20 mouse cellular contexts compared by ENCODE assay signal in the genomic region with DNA sequence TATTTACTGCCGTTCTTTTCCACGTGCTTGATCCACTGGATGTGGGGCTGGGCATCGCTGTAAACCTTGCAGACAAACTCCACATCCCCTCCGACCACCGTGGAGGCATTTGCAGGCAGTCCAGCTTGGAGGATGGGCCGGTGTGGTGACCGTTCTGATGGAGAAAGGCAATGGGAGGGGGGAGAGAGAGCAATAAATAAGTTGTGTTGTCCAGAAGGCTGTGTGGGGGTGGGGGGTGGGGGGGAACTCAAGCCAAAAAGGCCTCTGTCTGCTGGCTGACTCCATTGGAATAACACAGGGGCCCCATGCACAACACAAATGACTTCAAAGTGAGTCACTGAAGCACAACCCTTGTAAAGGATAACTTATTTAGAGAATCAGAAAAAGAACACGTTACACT.
A peak's percentile ranks its signal among the peaks of the same experiment; 100 is the strongest.
DNase-seq lines count a peak whose midpoint lies in the region; ATAC-seq and TF ChIP-seq lines count a peak whose summit lies in the region.
"Had no signal": no experiment of that assay in that cellular context is flagged by ENCODE, and none has a peak within 500 bp of the region (broad histone marks: within the 10 kb centered on the region; RNA-seq: fewer than 3 reads in every experiment).

No protein-coding gene starts in this region.

- H3K4me3 ChIP-seq in forebrain, embryonic 10.5 days = no peak overlapping the region
- no peak overlapping the region for H3K4me3 ChIP-seq in forebrain, embryonic 15.5 days
- H3K4me3 ChIP-seq in kidney, postnatal 0 days (replicated peaks; ENCODE audit: low read depth, low read length) = no peak overlapping the region
- H3K4me3 ChIP-seq in embryonic fibroblast, embryonic 13.5 days (ENCODE audit: insufficient read depth, low read length) = no peak overlapping the region
- no peak overlapping the region for H3K4me3 ChIP-seq in heart, embryonic 11.5 days (ENCODE audit: low read depth, low read length)
- H3K4me3 ChIP-seq: embryonic facial prominence, embryonic 13.5 days; heart, embryonic 10.5 days; heart, embryonic 15.5 days had no signal

- no peaks in the 10 kb centered on the region for H3K27me3 ChIP-seq in forebrain, embryonic 10.5 days (ENCODE audit: poor library complexity, severe bottlenecking)
- no peaks in the 10 kb centered on the region for H3K27me3 ChIP-seq in forebrain, embryonic 15.5 days
- H3K27me3 ChIP-seq in kidney, postnatal 0 days (ENCODE audit: insufficient read depth, low read length) = no peaks in the 10 kb centered on the region
- no peaks in the 10 kb centered on the region for H3K27me3 ChIP-seq in heart, embryonic 11.5 days (ENCODE audit: control insufficient read depth, insufficient read depth, low read length)
- H3K27me3 ChIP-seq: embryonic facial prominence, embryonic 13.5 days; heart, embryonic 15.5 days had no signal

- 0 out of 2 replicates have a peak overlapping the region, but pooled peaks have one; percentile 12 for H3K27ac ChIP-seq in forebrain, embryonic 10.5 days
- no peak overlapping the region for H3K27ac ChIP-seq in forebrain, embryonic 15.5 days (replicated peaks)
- H3K27ac ChIP-seq in kidney, postnatal 0 days = 0 out of 2 replicates have a peak overlapping the region, but pooled peaks have one; percentile 13
- H3K27ac ChIP-seq in embryonic fibroblast, embryonic 13.5 days (ENCODE audit: insufficient read depth, low read length) = peak overlapping the region; percentile 83
- H3K27ac ChIP-seq in heart, embryonic 11.5 days (ENCODE audit: low read depth, low read length) = no peak overlapping the region
- H3K27ac ChIP-seq: embryonic facial prominence, embryonic 13.5 days; heart, embryonic 10.5 days; heart, embryonic 15.5 days; hindbrain, embryonic 14.5 days had no signal

- 90% methylated on average over 8 of the region's 8 CpGs for WGBS in forebrain, embryonic 10.5 days
- WGBS in forebrain, embryonic 15.5 days = 81% methylated on average over 8 of the region's 8 CpGs
- 18% methylated on average over 8 of the region's 8 CpGs for WGBS in kidney, postnatal 0 days
- 87% methylated on average over 8 of the region's 8 CpGs for WGBS in heart, embryonic 11.5 days (ENCODE audit: insufficient replicate concordance)

- TF ChIP-seq POLR2A in embryonic fibroblast, embryonic 13.5 days (IDR thresholded peaks at IDR 0.05; ENCODE audit: low read depth, low read length) = no peak

- H3K9me3 ChIP-seq in forebrain, embryonic 10.5 days = no peaks in the 10 kb centered on the region
- H3K9me3 ChIP-seq in forebrain, embryonic 15.5 days = no peaks in the 10 kb centered on the region
- H3K9me3 ChIP-seq in kidney, postnatal 0 days (replicated peaks; ENCODE audit: low read length) = no peaks in the 10 kb centered on the region
- H3K9me3 ChIP-seq in heart, embryonic 11.5 days (replicated peaks; ENCODE audit: control insufficient read depth, low read length) = no peaks in the 10 kb centered on the region
- H3K9me3 ChIP-seq: embryonic facial prominence, embryonic 13.5 days; heart, embryonic 10.5 days; heart, embryonic 15.5 days had no signal

- ATAC-seq in forebrain, embryonic 15.5 days (replicated peaks) = no peak
- ATAC-seq in kidney, postnatal 0 days (replicated peaks; ENCODE audit: low FRiP score, low read depth) = no peak; the same call in 1 of the 2 replicates
- ATAC-seq in heart, embryonic 11.5 days (replicated peaks; ENCODE audit: insufficient number of reproducible peaks, low FRiP score, low TSS enrichment) = no peak
- ATAC-seq: forebrain, embryonic 14.5 days had no signal

- peaks cover 24% of the 10 kb centered on the region for H3K4me1 ChIP-seq in forebrain, embryonic 10.5 days
- H3K4me1 ChIP-seq in forebrain, embryonic 15.5 days = peaks cover 5% of the 10 kb centered on the region
- H3K4me1 ChIP-seq in kidney, postnatal 0 days (replicated peaks; ENCODE audit: insufficient read depth, low read length) = peaks cover 15% of the 10 kb centered on the region
- peaks cover 9% of the 10 kb centered on the region for H3K4me1 ChIP-seq in embryonic fibroblast, embryonic 13.5 days (ENCODE audit: control insufficient read depth, insufficient read depth, low read length)
- peaks cover 5% of the 10 kb centered on the region; the same call in 1 of the 2 replicates for H3K4me1 ChIP-seq in heart, embryonic 11.5 days (ENCODE audit: control insufficient read depth, insufficient read depth, low read length)

- H3K4me2 ChIP-seq in forebrain, embryonic 15.5 days (replicated peaks) = no peak overlapping the region
- no peak overlapping the region for H3K4me2 ChIP-seq in kidney, postnatal 0 days (ENCODE audit: low read length)
- H3K4me2 ChIP-seq in heart, embryonic 11.5 days = no peak overlapping the region
- H3K4me2 ChIP-seq: embryonic facial prominence, embryonic 13.5 days; heart, embryonic 15.5 days; hindbrain, embryonic 14.5 days had no signal

- no peak for DNase-seq in forebrain, embryonic 10.5 days (ENCODE audit: extremely low spot score, low spot score)
- DNase-seq in kidney, postnatal 0 days (ENCODE audit: low spot score) = peak; percentile 36
- DNase-seq in kidney, adult 9 months = no peak
- peak; percentile 37 for DNase-seq in 3T3-L1 (ENCODE audit: low read depth, low spot score)
- DNase-seq in cerebellum, postnatal 4 days (ENCODE audit: low spot score in 2 of 2) = no peak
- DNase-seq: adrenal gland, adult 8-10 months; cerebellum, adult 11-12 months; cerebellum, adult 9-10 months; cerebellum, postnatal 25 days; gastrocnemius, postnatal 10 days; heart, adult 18-20 months; heart, postnatal 14 days had no signal

- no peak overlapping the region for H3K9ac ChIP-seq in forebrain, embryonic 15.5 days (replicated peaks)
- H3K9ac ChIP-seq in kidney, postnatal 0 days (ENCODE audit: low read depth, low read length) = no peak overlapping the region
- H3K9ac ChIP-seq in heart, embryonic 11.5 days (ENCODE audit: low read depth, low read length) = no peak overlapping the region
- H3K9ac ChIP-seq: embryonic facial prominence, embryonic 13.5 days; heart, embryonic 15.5 days; hindbrain, embryonic 14.5 days had no signal

- TF ChIP-seq CTCF in kidney, postnatal 0 days (IDR thresholded peaks at IDR 0.05; ENCODE audit: low read depth) = no peak
- TF ChIP-seq CTCF in embryonic fibroblast, embryonic 13.5 days (IDR thresholded peaks at IDR 0.05; ENCODE audit: borderline replicate concordance, insufficient read depth, low read length) = no peak

- H3K36me3 ChIP-seq in forebrain, embryonic 10.5 days (replicated peaks) = peaks cover 78% of the 10 kb centered on the region
- H3K36me3 ChIP-seq in forebrain, embryonic 15.5 days = no peaks in the 10 kb centered on the region
- no peaks in the 10 kb centered on the region for H3K36me3 ChIP-seq in kidney, postnatal 0 days (ENCODE audit: insufficient read depth, low read length)
- no peaks in the 10 kb centered on the region for H3K36me3 ChIP-seq in heart, embryonic 11.5 days (ENCODE audit: control insufficient read depth, insufficient read depth, low read length)
- H3K36me3 ChIP-seq: heart, embryonic 15.5 days had no signal

Comparison
In these comparisons a context has a peak if more than half of its experiments do, and no peak if none do; other contexts are left out.
1. DNase-seq: peak in kidney, postnatal 0 days (single experiment) and 3T3-L1 (single experiment); none in forebrain, embryonic 10.5 days (single experiment), kidney, adult 9 months (single experiment) and cerebellum, postnatal 4 days (0 of 2).
2. H3K27ac ChIP-seq: peak in forebrain, embryonic 10.5 days (single experiment), kidney, postnatal 0 days (single experiment) and embryonic fibroblast, embryonic 13.5 days (single experiment); none in forebrain, embryonic 15.5 days (single experiment) and heart, embryonic 11.5 days (single experiment).